Mouse (Mus musculus) hindbrain, embryonic 13.5 days (tissue): ENCODE measurements around the gene Inpp5b. TPM values are rescaled to one million over a fixed set of nuclear protein-coding genes. Genes with fewer than 3 reads are reported as not detected.

Experiments
- ATAC-seq: fragments of 200-750 bp; cut with Nextera tagmentation; 2 replicates; pipeline ENCODE4 v1.8.0; 2017; ENCODE audit warnings: moderate TSS enrichment; ENCODE audit not compliant: low FRiP score
- H3K27ac ChIP-seq: fragments of 300-500 bp; sonication (generic); 2 replicates; pipeline ENCODE4 v1.5.1; 2015; ENCODE audit warnings: inconsistent platforms, mild to moderate bottlenecking, moderate library complexity
- H3K27me3 ChIP-seq: fragments of 300-500 bp; sonication (generic); 2 replicates; pipeline ENCODE4 v1.6.1; 2015; ENCODE audit warnings: mild to moderate bottlenecking, inconsistent platforms
- H3K36me3 ChIP-seq: fragments of 300-500 bp; sonication (generic); 2 replicates; pipeline ENCODE4 v1.6.1; 2015; ENCODE audit warnings: mild to moderate bottlenecking, inconsistent platforms
- H3K4me1 ChIP-seq: fragments of 300-500 bp; sonication (generic); replicated peaks from 2 replicates; pipeline ENCODE4 v1.6.1; 2015; ENCODE audit warnings: inconsistent platforms
- H3K4me2 ChIP-seq: fragments of 300-500 bp; sonication (generic); 2 replicates; pipeline ENCODE4 v1.6.1; 2015; ENCODE audit warnings: inconsistent platforms, mild to moderate bottlenecking, moderate library complexity
- H3K4me3 ChIP-seq: fragments of 300-500 bp; sonication (generic); 2 replicates; pipeline ENCODE4 v1.5.1; 2015; ENCODE audit warnings: mild to moderate bottlenecking, inconsistent platforms
- H3K9ac ChIP-seq: fragments of 300-500 bp; sonication (generic); 2 replicates; pipeline ENCODE4 v1.6.1; 2015; ENCODE audit warnings: mild to moderate bottlenecking, inconsistent platforms
- H3K9me3 ChIP-seq: fragments of 300-500 bp; sonication (generic); 2 replicates; pipeline ENCODE4 v1.6.1; 2016; ENCODE audit warnings: inconsistent platforms
- WGBS: fragments of 180-500 bp; shearing (Covaris S2); methylation state at CpG from one replicate; pipeline ENCODE4 v1.1.7; 2015; 5-methylcytosine and 5-hydroxymethylcytosine counted together
- polyA plus RNA-seq: library from polyadenylated mRNA; unstranded; fragments of >200 nt; fragmentation: Nextera tagmentation; extraction: Ambion mirVana; gene quantifications from 2 replicates; pipeline ENCODE4 v1.2.1, GENCODE M21; 2015

Inpp5b gene
- polyA plus RNA-seq, 1 experiment from 2014 or later = 24.5 TPM

GRCm38 (mm10) chr4:124808511-124808910, 66.9 kb downstream of the Inpp5b start:
- Histone ChIP-seq H3K4me2 (no peak overlapping the region), H3K36me3 (peaks cover 50% of the 10 kb centered on the region), H3K4me1 (peaks cover 35% of the 10 kb centered on the region), H3K4me3 (no peak overlapping the region), H3K9ac (no peak overlapping the region), H3K27me3 (no peaks in the 10 kb centered on the region), H3K27ac (no peak overlapping the region), H3K9me3 (no peaks in the 10 kb centered on the region)
- ATAC-seq = no peak
- 80% methylated on average over 5 of the region's 5 CpGs for WGBS

- Histone ChIP-seq H3K27me3 (no peaks in the 10 kb centered on the region), H3K4me1 (peaks cover 33% of the 10 kb centered on the region), H3K27ac (no peak overlapping the region), H3K4me3 (no peak overlapping the region), H3K4me2 (no peak overlapping the region), H3K36me3 (peaks cover 53% of the 10 kb centered on the region), H3K9me3 (no peaks in the 10 kb centered on the region), H3K9ac (no peak overlapping the region)
- no peak for ATAC-seq
- 89% methylated on average over 9 of the region's 9 CpGs for WGBS
Measured at GRCm38 (mm10) chr4:124809136-124809883, 67.7 kb downstream of the Inpp5b start.

DNA sequence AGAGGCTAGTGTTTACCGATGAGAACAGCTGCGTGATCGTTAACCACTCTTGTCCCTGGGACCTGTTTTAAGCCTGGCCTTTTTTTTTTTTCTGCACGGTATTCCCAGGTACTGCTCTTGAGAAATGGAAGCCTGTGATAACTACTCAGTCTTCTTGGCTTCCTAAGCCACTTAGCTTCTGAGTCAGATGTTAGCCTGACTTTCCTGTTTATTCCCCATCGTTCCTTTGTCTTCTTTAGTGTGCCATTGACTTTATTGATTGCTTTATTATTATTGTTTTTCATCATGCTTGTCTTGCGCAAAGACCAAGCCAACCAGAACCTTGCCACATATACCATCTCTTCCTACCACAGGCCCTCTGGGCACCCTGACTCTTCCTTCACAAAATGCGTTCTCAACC, 68.4 kb downstream of the Inpp5b start:
- H3K4me3 ChIP-seq = no peak overlapping the region
- peaks cover 46% of the 10 kb centered on the region for H3K36me3 ChIP-seq
- H3K27ac ChIP-seq = no peak overlapping the region
- no peak overlapping the region for H3K4me2 ChIP-seq
- peaks cover 33% of the 10 kb centered on the region for H3K4me1 ChIP-seq
- H3K9ac ChIP-seq = no peak overlapping the region
- H3K9me3 ChIP-seq = no peaks in the 10 kb centered on the region
- no peak for ATAC-seq
- no peaks in the 10 kb centered on the region for H3K27me3 ChIP-seq
- 94% methylated on average over 7 of the region's 7 CpGs for WGBS

DNA sequence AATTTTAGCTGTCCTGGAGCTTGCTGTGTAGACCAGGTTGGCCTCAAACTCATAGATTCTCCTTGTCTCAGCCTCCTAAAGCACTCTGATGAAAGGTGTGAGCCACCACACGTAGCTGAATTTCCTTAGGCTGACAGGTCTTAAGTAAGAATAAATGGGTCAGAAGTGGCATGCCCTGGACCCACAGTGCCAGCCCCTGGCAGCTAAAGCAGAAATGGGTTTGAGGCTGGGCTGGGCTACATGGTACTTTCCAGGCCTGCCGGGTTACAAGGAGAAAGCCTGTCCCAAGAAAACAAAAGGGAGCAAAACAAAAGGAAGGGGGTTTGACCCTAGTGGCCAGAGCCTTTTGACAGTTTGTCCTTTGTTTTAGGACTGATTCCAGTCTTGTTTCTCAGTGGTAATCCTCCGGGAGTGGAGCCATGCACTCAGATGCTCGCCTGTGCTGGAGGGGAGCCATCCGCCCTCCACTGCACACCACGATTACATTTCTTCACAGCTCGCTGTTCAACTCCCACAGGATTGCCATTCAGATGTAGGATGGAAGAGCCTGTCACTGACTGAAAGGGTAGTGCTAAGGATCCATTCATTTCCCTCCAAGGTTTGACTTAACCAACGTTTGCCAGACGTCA, 69.8 kb downstream of the Inpp5b start:
- Histone ChIP-seq H3K36me3 (peaks cover 39% of the 10 kb centered on the region), H3K4me1 (peaks cover 33% of the 10 kb centered on the region), H3K9ac (peak overlapping the region; percentile 53), H3K4me3 (no peak overlapping the region), H3K4me2 (no peak overlapping the region), H3K27me3 (no peaks in the 10 kb centered on the region), H3K9me3 (no peaks in the 10 kb centered on the region), H3K27ac (peak overlapping the region; percentile 41)
- ATAC-seq = no peak
- WGBS = 14% methylated on average over 9 of the region's 9 CpGs

DNA sequence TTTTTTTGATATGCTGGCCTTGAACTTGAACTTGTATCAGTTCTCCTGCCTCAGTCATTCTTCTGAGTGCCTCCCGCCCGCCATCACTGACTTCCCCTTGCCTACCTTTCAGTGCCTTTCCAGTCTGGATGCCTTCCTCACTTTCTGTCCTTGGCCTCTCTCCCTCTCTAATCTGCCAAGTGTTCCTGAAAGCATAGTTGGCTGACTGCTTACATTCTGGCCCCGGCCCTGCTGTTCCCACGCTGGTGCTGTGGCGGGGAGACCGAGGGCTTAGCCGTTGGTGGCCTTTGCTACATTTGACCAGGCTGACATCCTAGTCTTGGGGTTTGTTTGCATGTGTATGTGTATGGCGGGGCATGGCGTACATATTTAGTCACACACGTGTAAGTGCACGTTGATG, 74.3 kb downstream of the Inpp5b start:
- Histone ChIP-seq H3K9ac (no peak overlapping the region), H3K4me2 (no peak overlapping the region), H3K27ac (no peak overlapping the region), H3K27me3 (no peaks in the 10 kb centered on the region), H3K9me3 (no peaks in the 10 kb centered on the region), H3K36me3 (peaks cover 26% of the 10 kb centered on the region), H3K4me1 (peaks cover 23% of the 10 kb centered on the region), H3K4me3 (no peak overlapping the region)
- 92% methylated on average over 11 of the region's 11 CpGs for WGBS
- no peak for ATAC-seq

DNA sequence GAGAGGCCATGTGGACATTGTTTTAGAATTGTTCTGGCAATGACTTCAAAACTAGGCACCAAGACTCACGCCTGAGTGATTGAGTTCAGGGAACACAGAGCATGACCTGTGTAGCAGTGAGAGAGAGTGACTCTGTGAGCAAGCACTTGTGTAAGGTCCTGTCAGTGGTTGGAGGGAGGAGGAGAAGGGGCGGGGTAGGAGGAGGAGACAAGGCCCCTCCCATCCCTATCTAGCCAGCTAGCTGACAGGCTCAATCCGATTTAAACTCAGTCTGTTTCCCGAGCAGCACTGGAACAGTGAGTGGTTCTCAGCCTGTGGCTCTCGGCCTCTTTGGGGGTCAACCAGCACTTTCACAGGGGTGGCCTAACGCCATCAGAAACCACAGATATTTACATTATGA, 76.2 kb downstream of the Inpp5b start:
- Histone ChIP-seq H3K4me3 (no peak overlapping the region), H3K4me2 (no peak overlapping the region), H3K27ac (no peak overlapping the region), H3K4me1 (peaks cover 12% of the 10 kb centered on the region), H3K9ac (no peak overlapping the region; the same call in 1 of the 2 replicates), H3K36me3 (peaks cover 37% of the 10 kb centered on the region), H3K9me3 (no peaks in the 10 kb centered on the region), H3K27me3 (no peaks in the 10 kb centered on the region)
- 29% methylated on average over 6 of the region's 6 CpGs for WGBS
- 0 out of 2 replicates have a peak, but pooled peaks have one; percentile 21 for ATAC-seq

GRCm38 (mm10) chr4:124818832-124819231, 77.2 kb downstream of the Inpp5b start:
- Histone ChIP-seq H3K9ac (no peak overlapping the region), H3K27ac (no peak overlapping the region), H3K4me2 (no peak overlapping the region), H3K9me3 (no peaks in the 10 kb centered on the region), H3K4me3 (no peak overlapping the region), H3K36me3 (peaks cover 45% of the 10 kb centered on the region), H3K4me1 (peaks cover 12% of the 10 kb centered on the region), H3K27me3 (no peaks in the 10 kb centered on the region)
- 97% methylated on average over 4 of the region's 4 CpGs for WGBS
- ATAC-seq = no peak

DNA sequence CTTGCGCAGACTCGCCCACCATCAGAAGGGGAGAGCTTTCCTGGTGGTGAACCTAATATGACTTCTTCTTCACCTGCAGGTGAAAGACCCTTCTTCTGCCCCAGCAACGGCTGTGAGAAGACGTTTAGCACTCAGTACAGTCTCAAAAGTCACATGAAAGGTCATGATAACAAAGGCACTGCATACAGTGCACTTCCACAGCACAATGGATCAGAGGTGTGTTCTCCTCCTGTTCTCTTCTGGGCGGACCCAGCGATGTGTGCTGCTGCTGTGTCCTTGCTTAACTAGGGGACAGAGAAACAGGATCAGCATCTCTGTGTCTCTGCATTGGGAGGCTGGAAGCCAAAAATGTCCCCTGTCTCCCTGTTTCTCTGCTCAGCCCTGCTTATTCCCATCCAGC, 83.3 kb downstream of the Inpp5b start:
- H3K4me2 ChIP-seq = no peak overlapping the region
- H3K27ac ChIP-seq = no peak overlapping the region
- H3K36me3 ChIP-seq = peaks cover 86% of the 10 kb centered on the region
- H3K9ac ChIP-seq = no peak overlapping the region
- H3K4me1 ChIP-seq = no peaks in the 10 kb centered on the region
- H3K4me3 ChIP-seq = no peak overlapping the region
- H3K27me3 ChIP-seq = no peaks in the 10 kb centered on the region
- no peaks in the 10 kb centered on the region for H3K9me3 ChIP-seq
- no peak for ATAC-seq
- 95% methylated on average over 6 of the region's 6 CpGs for WGBS

DNA sequence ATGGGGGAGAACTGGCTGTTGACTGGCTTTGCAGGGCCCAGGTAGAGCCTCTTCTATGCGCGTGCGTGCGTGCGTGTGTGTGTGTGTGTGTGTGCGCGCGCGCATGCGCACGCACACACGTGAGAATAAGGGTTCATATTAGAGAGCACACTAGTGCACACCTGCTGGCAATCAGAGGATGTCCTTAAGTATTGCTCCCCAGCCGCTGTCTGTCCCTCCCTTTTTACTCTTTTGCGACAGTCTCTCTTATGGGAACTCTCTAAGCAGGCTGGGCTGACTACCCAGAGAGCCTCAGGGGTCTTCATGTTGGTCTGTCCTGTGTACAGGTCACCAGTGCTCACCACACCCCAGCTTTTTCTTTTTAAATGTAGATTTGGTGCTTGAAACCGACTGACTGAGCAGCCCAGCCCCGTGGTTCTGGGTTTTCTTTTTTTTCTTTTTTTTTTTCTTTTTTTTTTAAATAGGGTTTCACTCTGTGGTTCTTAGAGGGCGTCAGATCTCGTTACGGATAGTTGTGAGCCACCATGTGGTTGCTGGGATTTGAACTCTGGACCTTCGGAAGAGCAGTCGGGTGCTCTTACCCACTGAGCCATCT, 83.8 kb downstream of the Inpp5b start:
- 98% methylated on average over 21 of the region's 21 CpGs for WGBS
- ATAC-seq = no peak
- Histone ChIP-seq H3K27me3 (no peaks in the 10 kb centered on the region), H3K9ac (no peak overlapping the region), H3K4me3 (no peak overlapping the region), H3K9me3 (no peaks in the 10 kb centered on the region), H3K27ac (no peak overlapping the region), H3K4me2 (no peak overlapping the region), H3K4me1 (no peaks in the 10 kb centered on the region), H3K36me3 (peaks cover 87% of the 10 kb centered on the region)

DNA sequence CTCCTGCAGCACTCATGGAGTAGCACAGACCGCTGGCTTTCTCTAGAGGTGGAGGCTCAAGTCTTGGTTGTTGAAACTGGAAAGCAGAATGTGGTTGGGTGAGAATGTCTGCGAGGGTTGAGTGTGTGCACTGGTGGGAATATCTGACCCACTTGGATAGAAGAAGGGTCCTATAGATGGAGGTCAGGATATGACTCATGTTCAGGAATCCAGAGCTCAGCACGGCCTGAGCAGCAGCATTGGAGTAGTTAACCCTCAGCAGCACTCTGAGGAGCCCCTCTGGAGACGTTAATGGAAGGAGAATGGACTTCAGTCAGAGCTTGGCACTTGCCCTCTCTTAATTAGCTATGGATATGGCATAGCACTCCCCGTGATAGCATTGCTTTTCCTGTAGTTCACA, 88.0 kb downstream of the Inpp5b start:
- WGBS = 88% methylated on average over 5 of the region's 5 CpGs
- Histone ChIP-seq H3K9me3 (no peaks in the 10 kb centered on the region), H3K27ac (no peak overlapping the region), H3K4me1 (no peaks in the 10 kb centered on the region), H3K27me3 (no peaks in the 10 kb centered on the region), H3K36me3 (peaks cover 83% of the 10 kb centered on the region), H3K4me3 (no peak overlapping the region), H3K9ac (no peak overlapping the region), H3K4me2 (no peak overlapping the region)
- no peak for ATAC-seq

- H3K4me1 ChIP-seq = no peaks in the 10 kb centered on the region
- peaks cover 76% of the 10 kb centered on the region for H3K36me3 ChIP-seq
- H3K4me3 ChIP-seq = no peak overlapping the region
- no peaks in the 10 kb centered on the region for H3K9me3 ChIP-seq
- no peak for ATAC-seq
- WGBS = 97% methylated on average over 10 of the region's 10 CpGs
- no peak overlapping the region for H3K27ac ChIP-seq
- no peak overlapping the region for H3K9ac ChIP-seq
- no peak overlapping the region for H3K4me2 ChIP-seq
- H3K27me3 ChIP-seq = no peaks in the 10 kb centered on the region
Measured at GRCm38 (mm10) chr4:124832796-124833195, 91.1 kb downstream of the Inpp5b start.

DNA sequence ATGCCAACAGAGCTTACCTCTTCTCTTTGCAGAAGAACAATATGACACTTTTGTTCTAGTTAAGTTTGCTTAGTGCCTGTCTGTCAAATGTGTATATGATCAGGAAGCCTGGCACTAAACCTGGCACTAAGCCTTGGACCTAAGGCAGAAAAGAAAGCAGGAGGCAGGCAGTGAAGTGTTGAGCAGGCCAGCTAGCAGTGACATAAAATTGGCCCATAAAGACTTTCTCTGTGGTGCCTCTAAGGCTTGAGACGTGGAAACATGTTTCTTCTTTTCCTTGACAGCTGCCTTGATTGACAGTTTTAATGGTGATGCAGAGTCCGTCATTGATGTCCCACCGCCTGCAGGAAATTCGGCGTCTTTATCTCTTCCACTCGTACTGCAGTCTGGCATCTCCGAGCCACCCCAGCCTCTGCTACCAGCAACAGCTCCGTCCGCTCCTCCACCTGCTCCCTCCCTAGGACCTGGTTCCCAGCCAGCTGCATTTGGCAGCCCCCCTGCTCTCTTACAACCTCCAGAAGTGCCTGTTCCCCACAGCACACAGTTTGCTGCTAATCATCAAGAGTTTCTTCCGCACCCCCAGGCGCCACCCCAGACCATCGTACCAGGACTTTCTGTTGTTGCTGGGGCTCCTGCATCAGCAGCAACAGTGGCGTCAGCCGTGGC, 96.5 kb downstream of the Inpp5b start:
- peaks cover 74% of the 10 kb centered on the region for H3K36me3 ChIP-seq
- 87% methylated on average over 14 of the region's 14 CpGs for WGBS
- ATAC-seq = no peak
- no peaks in the 10 kb centered on the region for H3K27me3 ChIP-seq
- no peak overlapping the region for H3K4me2 ChIP-seq
- no peaks in the 10 kb centered on the region for H3K9me3 ChIP-seq
- H3K4me1 ChIP-seq = no peaks in the 10 kb centered on the region
- no peak overlapping the region for H3K27ac ChIP-seq
- H3K9ac ChIP-seq = no peak overlapping the region
- no peak overlapping the region for H3K4me3 ChIP-seq
